Mouse (Mus musculus): Measurements from ENCODE around the gene Rasl10a. TPM values are rescaled to one million over a fixed set of nuclear protein-coding genes. Genes with fewer than 3 reads are reported as not detected.

Rasl10a gene
- total and polyA plus RNA-seq, 3 experiments: 0.47 to 0.55 TPM; not detected in 1

GRCm38 (mm10) chr11:5046321-5046926 is 11.5 kb upstream of the Rasl10a start:
- no peak overlapping the region for H3K4me3 ChIP-seq (ENCODE audit: low read depth, low read length)
- H3K36me3 ChIP-seq (replicated peaks): peaks cover 24% of the 10 kb centered on the region
- peaks cover 14% of the 10 kb centered on the region for H3K4me1 ChIP-seq (ENCODE audit: insufficient read depth, low read depth, low read length)
- H3K9me3 ChIP-seq (replicated peaks): no peaks in the 10 kb centered on the region
- TF ChIP-seq GATA1 (IDR thresholded peaks at IDR 0.05; ENCODE audit: borderline replicate concordance, low read length) (no peak), TAL1 (conservative IDR thresholded peaks at IDR 0.05; ENCODE audit: low read depth, low read length) (no peak), POLR2AphosphoS5 (IDR thresholded peaks at IDR 0.05; ENCODE audit: insufficient replicate concordance, low read depth, low read length) (no peak), CTCF (IDR thresholded peaks at IDR 0.05; ENCODE audit: low read depth, low read length) (no peak)
- peaks cover 25% of the 10 kb centered on the region for H3K27me3 ChIP-seq (ENCODE audit: insufficient read depth, low read length)
- no peak for DNase-seq (ENCODE audit: low spot score)
- ATAC-seq (ENCODE audit: extremely low read depth, insufficient number of reproducible peaks, low FRiP score, poor library complexity, severe bottlenecking): no peak

- peaks cover 37% of the 10 kb centered on the region for H3K27me3 ChIP-seq (ENCODE audit: insufficient read depth, low read length)
- no peaks in the 10 kb centered on the region for H3K9me3 ChIP-seq (replicated peaks)
- no peak for TF ChIP-seq TAL1 (conservative IDR thresholded peaks at IDR 0.05; ENCODE audit: low read depth, low read length)
- TF ChIP-seq GATA2 (IDR thresholded peaks at IDR 0.05; ENCODE audit: borderline replicate concordance, low read depth, low read length): no peak
- no peak for TF ChIP-seq POLR2AphosphoS5 (IDR thresholded peaks at IDR 0.05; ENCODE audit: insufficient replicate concordance, low read depth, low read length)
- TF ChIP-seq CTCF (IDR thresholded peaks at IDR 0.05; ENCODE audit: low read depth, low read length): no peak
- no peak for TF ChIP-seq GATA1 (IDR thresholded peaks at IDR 0.05; ENCODE audit: borderline replicate concordance, low read length)
- no peak overlapping the region for H3K4me3 ChIP-seq (ENCODE audit: low read depth, low read length)
- H3K4me1 ChIP-seq (ENCODE audit: insufficient read depth, low read depth, low read length): peaks cover 33% of the 10 kb centered on the region
- DNase-seq (ENCODE audit: low spot score) (no peak), ATAC-seq (ENCODE audit: extremely low read depth, insufficient number of reproducible peaks, low FRiP score, poor library complexity, severe bottlenecking) (no peak)
- no peaks in the 10 kb centered on the region for H3K36me3 ChIP-seq (replicated peaks)
Measured at GRCm38 (mm10) chr11:5051629-5052028, 6.3 kb upstream of the Rasl10a start.

GRCm38 (mm10) chr11:5052200-5052854 is 5.6 kb upstream of the Rasl10a start:
- H3K4me1 ChIP-seq (ENCODE audit: insufficient read depth, low read depth, low read length): peaks cover 37% of the 10 kb centered on the region
- no peaks in the 10 kb centered on the region for H3K36me3 ChIP-seq (replicated peaks)
- DNase-seq (ENCODE audit: low spot score): no peak
- no peak for ATAC-seq (ENCODE audit: extremely low read depth, insufficient number of reproducible peaks, low FRiP score, poor library complexity, severe bottlenecking)
- TF ChIP-seq CTCF (IDR thresholded peaks at IDR 0.05; ENCODE audit: low read depth, low read length) (no peak), POLR2AphosphoS5 (IDR thresholded peaks at IDR 0.05; ENCODE audit: insufficient replicate concordance, low read depth, low read length) (no peak), GATA2 (IDR thresholded peaks at IDR 0.05; ENCODE audit: borderline replicate concordance, low read depth, low read length) (no peak), TAL1 (conservative IDR thresholded peaks at IDR 0.05; ENCODE audit: low read depth, low read length) (no peak)
- H3K9me3 ChIP-seq (replicated peaks): no peaks in the 10 kb centered on the region
- no peak overlapping the region for H3K4me3 ChIP-seq (ENCODE audit: low read depth, low read length)
- peaks cover 43% of the 10 kb centered on the region for H3K27me3 ChIP-seq (ENCODE audit: insufficient read depth, low read length)

- DNase-seq (ENCODE audit: low spot score) (no peak), ATAC-seq (ENCODE audit: extremely low read depth, insufficient number of reproducible peaks, low FRiP score, poor library complexity, severe bottlenecking) (no peak)
- Histone ChIP-seq H3K36me3 (replicated peaks) (peaks cover 2% of the 10 kb centered on the region), H3K27me3 (ENCODE audit: insufficient read depth, low read length) (peaks cover 55% of the 10 kb centered on the region), H3K9me3 (replicated peaks) (no peaks in the 10 kb centered on the region), H3K4me3 (ENCODE audit: low read depth, low read length) (no peak overlapping the region), H3K4me1 (ENCODE audit: insufficient read depth, low read depth, low read length) (peaks cover 48% of the 10 kb centered on the region)
- TF ChIP-seq POLR2AphosphoS5 (IDR thresholded peaks at IDR 0.05; ENCODE audit: insufficient replicate concordance, low read depth, low read length) (no peak), GATA2 (IDR thresholded peaks at IDR 0.05; ENCODE audit: borderline replicate concordance, low read depth, low read length) (no peak), CTCF (IDR thresholded peaks at IDR 0.05; ENCODE audit: low read depth, low read length) (no peak), TAL1 (conservative IDR thresholded peaks at IDR 0.05; ENCODE audit: low read depth, low read length) (no peak), GATA1 (IDR thresholded peaks at IDR 0.05; ENCODE audit: borderline replicate concordance, low read length) (no peak)
Measured at GRCm38 (mm10) chr11:5054151-5054550, 3.8 kb upstream of the Rasl10a start.

GRCm38 (mm10) chr11:5054874-5055273 is 3.1 kb upstream of the Rasl10a start:
- H3K27me3 ChIP-seq (ENCODE audit: insufficient read depth, low read length): peaks cover 60% of the 10 kb centered on the region
- ATAC-seq (ENCODE audit: extremely low read depth, insufficient number of reproducible peaks, low FRiP score, poor library complexity, severe bottlenecking): no peak
- no peak for DNase-seq (ENCODE audit: low spot score)
- peaks cover 55% of the 10 kb centered on the region for H3K4me1 ChIP-seq (ENCODE audit: insufficient read depth, low read depth, low read length)
- no peak overlapping the region for H3K4me3 ChIP-seq (ENCODE audit: low read depth, low read length)
- no peaks in the 10 kb centered on the region; the same call in 1 of the 2 replicates for H3K9me3 ChIP-seq (replicated peaks)
- H3K36me3 ChIP-seq (replicated peaks): peaks cover 9% of the 10 kb centered on the region
- TF ChIP-seq GATA2 (IDR thresholded peaks at IDR 0.05; ENCODE audit: borderline replicate concordance, low read depth, low read length) (no peak), GATA1 (IDR thresholded peaks at IDR 0.05; ENCODE audit: borderline replicate concordance, low read length) (no peak), CTCF (IDR thresholded peaks at IDR 0.05; ENCODE audit: low read depth, low read length) (no peak), TAL1 (conservative IDR thresholded peaks at IDR 0.05; ENCODE audit: low read depth, low read length) (no peak), POLR2AphosphoS5 (IDR thresholded peaks at IDR 0.05; ENCODE audit: insufficient replicate concordance, low read depth, low read length) (no peak)
